Mouse (Mus musculus): ENCODE results near the gene Phldb3. TPM values are rescaled to one million over a fixed set of nuclear protein-coding genes. Genes with fewer than 3 reads are reported as not detected.

Gene Phldb3
- not detected in 2 replicates for polyA plus RNA-seq (2015; fragmentation: Nextera tagmentation; extraction: Ambion mirVana)

DNA sequence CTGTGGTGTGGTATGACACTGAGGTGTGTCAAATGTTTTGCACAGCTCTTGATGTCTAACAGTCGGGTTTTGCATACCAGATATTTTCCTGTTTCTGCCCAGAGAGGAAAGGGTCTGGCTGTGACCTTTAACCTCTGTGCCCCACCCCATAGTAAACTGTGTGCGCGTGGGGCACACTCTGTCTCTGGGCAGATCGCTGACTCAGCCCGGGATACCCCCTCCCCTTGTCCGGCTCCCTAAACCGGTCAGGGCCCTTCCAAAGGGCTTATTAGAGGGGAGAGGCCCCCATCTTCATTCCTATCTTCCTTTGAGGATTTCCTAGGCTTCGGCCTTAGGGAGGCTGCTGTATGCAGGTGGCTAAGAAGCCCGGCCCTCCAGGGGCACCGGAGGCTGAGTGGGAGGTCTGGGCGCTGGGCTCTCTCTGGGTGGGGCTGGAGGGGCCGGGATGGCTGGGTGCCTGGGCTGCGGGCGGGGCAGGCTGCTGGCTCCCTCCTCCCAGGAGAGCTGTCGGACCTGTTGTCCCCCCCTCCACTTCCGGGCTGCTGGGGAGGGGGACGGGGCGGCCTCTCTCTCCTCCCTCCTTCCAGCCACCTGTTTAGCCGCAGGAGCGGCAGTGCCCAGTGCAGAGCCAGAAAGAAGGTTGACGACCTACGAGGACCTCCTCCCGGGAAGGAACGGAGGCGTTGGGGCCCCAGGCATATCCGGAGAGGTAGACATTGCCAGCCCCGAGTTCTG is at the start of gene Phldb3:
TSS of gene Phldb3 (plus strand) at position 620 of the 735 bp plus-strand sequence.

DNA sequence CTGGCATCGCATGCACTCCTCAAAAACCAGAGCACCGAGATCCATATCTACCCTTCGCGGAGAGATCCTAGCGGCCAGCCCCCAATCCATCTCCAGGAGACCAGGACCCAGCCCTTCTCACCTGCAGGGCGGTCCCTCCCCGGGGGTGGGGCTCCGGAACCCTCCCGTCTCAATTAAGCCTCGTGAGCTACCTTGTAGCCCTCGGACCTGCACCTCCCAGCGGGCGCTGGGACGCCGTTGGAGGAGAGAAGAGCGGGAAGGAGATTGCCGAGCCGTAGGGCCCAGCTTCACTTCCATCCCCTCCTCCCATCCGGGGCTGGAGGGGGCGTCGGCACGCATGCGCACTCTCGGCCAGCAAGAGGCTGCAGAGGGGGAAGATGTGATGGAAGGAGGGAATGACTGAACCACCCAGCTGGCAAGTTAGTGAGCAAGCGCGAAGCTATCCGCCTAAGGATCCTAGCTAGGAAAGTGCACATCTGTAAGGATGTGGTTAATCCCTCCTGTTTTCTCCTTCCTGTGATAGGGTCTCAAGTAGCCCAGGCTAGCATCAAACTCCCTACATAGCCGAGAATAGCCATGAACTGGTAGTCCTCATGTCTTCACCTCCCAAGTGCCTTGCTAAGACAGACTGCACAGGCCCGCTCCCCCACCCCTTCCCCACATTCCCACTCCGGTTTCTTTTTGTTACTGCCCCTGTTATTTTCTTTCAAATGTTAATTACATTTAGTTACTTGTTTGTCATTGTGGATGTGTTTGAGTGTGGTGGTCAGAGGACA is 23.0 kb upstream of the Phldb3 start, which contains the start of the genes Ethe1 and Zfp575:
TSS of gene Ethe1 (plus strand) at position 214 of the 776 bp plus-strand sequence.
TSS of gene Zfp575 (minus strand) at position 312 of the 776 bp plus-strand sequence.

DNA sequence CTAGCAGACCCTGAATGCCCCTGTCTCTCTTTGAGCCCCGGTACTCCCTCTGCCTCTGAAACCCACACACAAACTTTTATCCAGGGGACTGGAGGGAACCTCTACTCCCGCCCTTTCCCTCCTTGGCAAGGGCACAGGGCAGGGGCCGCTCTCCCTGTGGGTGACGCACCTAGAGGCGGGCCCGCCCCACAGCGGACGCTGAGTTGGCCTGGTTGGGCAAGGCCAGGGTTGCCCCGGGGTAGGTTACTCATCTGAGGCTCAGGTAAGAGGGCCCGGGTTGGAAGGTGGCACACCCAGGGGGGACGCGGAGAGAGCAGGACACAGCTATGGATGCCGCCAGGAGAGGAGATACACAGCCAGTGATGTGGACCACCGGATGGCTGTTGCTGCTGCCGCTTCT is 25.7 kb downstream of the Phldb3 start, which contains the start of gene Lypd3:
TSS of gene Lypd3 (plus strand) at position 287 of the 400 bp plus-strand sequence.

DNA sequence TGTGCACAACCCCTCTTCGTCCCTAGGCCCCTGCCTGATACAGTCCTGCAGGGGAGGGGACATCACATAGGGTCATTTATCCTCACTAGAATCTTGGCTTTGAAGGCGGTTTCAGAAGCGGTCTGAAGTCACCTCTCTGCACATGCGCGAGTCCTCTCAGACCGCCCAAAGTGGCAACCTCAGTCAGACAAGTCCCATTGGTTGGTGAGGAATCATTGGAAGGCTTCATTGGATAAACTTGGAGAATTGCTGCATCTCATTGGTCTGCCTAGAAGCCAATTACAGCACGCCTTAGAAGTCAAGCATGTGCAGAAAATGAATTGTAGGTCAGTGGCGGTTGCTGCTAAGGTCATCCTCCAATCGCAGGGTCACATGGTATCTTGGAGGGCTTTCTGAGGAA is 66.0 kb downstream of the Phldb3 start, which contains the start of gene Tex101:
TSS of gene Tex101 (minus strand) at position 101 of the 400 bp plus-strand sequence.

Other genes starting within 250 kb of the Phldb3 start
- gene Kcnn4, start 240.5 kb upstream of the Phldb3 start, polyA plus RNA-seq (2015; fragmentation: Nextera tagmentation; extraction: Ambion mirVana), result 2.2 and 3.2 TPM in 2 replicates
- 28.5 and 35.3 TPM in 2 replicates for gene Smg9, start 211.1 kb upstream of the Phldb3 start, polyA plus RNA-seq (2015; fragmentation: Nextera tagmentation; extraction: Ambion mirVana)
- not detected in 2 replicates for gene Irgc1, start 158.5 kb upstream of the Phldb3 start, polyA plus RNA-seq (2015; fragmentation: Nextera tagmentation; extraction: Ambion mirVana)
- 1.4 and 2.5 TPM in 2 replicates for gene Plaur, start 148.3 kb upstream of the Phldb3 start, polyA plus RNA-seq (2015; fragmentation: Nextera tagmentation; extraction: Ambion mirVana)
- 110 and 120 TPM in 2 replicates for gene Cadm4, start 128.7 kb upstream of the Phldb3 start, polyA plus RNA-seq (2015; fragmentation: Nextera tagmentation; extraction: Ambion mirVana)
- gene Zfp428, start 103.8 kb upstream of the Phldb3 start, polyA plus RNA-seq (2015; fragmentation: Nextera tagmentation; extraction: Ambion mirVana), result 201 and 233 TPM in 2 replicates
- 0.35 and 0.56 TPM in 2 replicates for gene AC161166.1, start 98.3 kb upstream of the Phldb3 start, polyA plus RNA-seq (2015; fragmentation: Nextera tagmentation; extraction: Ambion mirVana)
- gene Irgq, start 80.1 kb upstream of the Phldb3 start, polyA plus RNA-seq (2015; fragmentation: Nextera tagmentation; extraction: Ambion mirVana), result 18.4 and 19.7 TPM in 2 replicates
- gene Pinlyp, start 64.6 kb upstream of the Phldb3 start, polyA plus RNA-seq (2015; fragmentation: Nextera tagmentation; extraction: Ambion mirVana), result 0.18 TPM in 1 of 2 replicates, not detected in the other
- 40.7 and 51.6 TPM in 2 replicates for gene Xrcc1, start 64.5 kb upstream of the Phldb3 start, polyA plus RNA-seq (2015; fragmentation: Nextera tagmentation; extraction: Ambion mirVana)
- 30.6 and 31.1 TPM in 2 replicates for gene Ethe1, start 23.2 kb upstream of the Phldb3 start, polyA plus RNA-seq (2015; fragmentation: Nextera tagmentation; extraction: Ambion mirVana)
- 23.0 and 23.3 TPM in 2 replicates for gene Zfp575, start 23.1 kb upstream of the Phldb3 start, polyA plus RNA-seq (2015; fragmentation: Nextera tagmentation; extraction: Ambion mirVana)
- 1.2 and 1.3 TPM in 2 replicates for gene Lypd3, start 25.8 kb downstream of the Phldb3 start, polyA plus RNA-seq (2015; fragmentation: Nextera tagmentation; extraction: Ambion mirVana)
- not detected in 2 replicates for gene Tex101, start 65.9 kb downstream of the Phldb3 start, polyA plus RNA-seq (2015; fragmentation: Nextera tagmentation; extraction: Ambion mirVana)
- gene BC049730, start 98.5 kb downstream of the Phldb3 start, polyA plus RNA-seq (2015; fragmentation: Nextera tagmentation; extraction: Ambion mirVana), result not detected in 2 replicates
- not detected in 2 replicates for gene Gm4763, start 116.1 kb downstream of the Phldb3 start, polyA plus RNA-seq (2015; fragmentation: Nextera tagmentation; extraction: Ambion mirVana)
- gene Cd177, start 149.5 kb downstream of the Phldb3 start, polyA plus RNA-seq (2015; fragmentation: Nextera tagmentation; extraction: Ambion mirVana), result 0.17 and 0.43 TPM in 2 replicates
- gene Ceacam10, start 166.4 kb downstream of the Phldb3 start, polyA plus RNA-seq (2015; fragmentation: Nextera tagmentation; extraction: Ambion mirVana), result 0.51 and 1.2 TPM in 2 replicates